Mouse (Mus musculus) fibroblast of lung, adult 2 months (primary cell): ENCODE measurements around the gene Polr1e.
"Not testable (repeated sequence)": the region's sequence is repeated elsewhere in the genome, so short reads cannot be mapped to it uniquely, and the experiment has no call there.

ENCODE experiments used
- DNase-seq: peaks from one replicate; pipeline ENCODE4 v3.0.0-alpha.2; 2011; ENCODE audit warnings: low read depth

The Polr1e gene

DNA sequence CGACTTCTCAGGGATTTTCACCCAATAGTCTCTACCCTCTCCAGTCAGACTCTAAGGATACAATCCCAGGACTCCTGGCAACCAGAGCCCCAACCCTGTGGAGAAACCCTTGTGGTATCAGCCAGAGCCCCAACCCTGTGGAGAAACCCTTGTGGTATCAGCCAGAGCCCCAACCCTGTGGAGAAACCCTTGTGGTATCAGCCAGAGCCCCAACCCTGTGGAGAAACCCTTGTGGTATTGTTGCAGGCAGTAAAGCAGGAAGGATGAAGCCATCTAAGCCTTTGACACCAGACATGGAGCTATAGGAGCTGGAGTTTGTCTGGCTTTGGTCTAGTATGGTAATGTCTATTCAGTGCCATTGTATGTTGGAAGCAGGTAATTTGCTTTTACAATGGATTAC is 45.5 kb downstream of the Polr1e start:
- DNase-seq, result not testable (repeated sequence)

DNA sequence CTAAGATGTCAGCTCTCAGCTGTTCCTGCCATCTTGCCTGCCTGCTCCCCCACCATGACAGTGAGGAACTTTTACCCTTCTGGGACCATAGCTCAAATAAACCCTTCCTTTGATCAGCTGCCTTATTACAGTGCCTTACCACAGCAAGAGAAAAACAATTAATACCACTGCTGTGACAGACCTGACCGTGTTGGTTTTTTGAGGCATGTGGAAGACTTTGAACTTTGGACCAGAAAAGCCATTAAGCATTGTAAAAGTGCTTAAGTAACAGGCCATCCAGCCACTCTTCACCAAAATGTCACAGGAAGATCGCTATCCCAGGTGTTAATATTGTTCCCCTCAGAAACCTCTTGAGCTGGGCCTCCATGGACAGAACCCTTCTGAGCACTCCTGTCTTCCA is 46.2 kb downstream of the Polr1e start:
- no peak for DNase-seq

DNA sequence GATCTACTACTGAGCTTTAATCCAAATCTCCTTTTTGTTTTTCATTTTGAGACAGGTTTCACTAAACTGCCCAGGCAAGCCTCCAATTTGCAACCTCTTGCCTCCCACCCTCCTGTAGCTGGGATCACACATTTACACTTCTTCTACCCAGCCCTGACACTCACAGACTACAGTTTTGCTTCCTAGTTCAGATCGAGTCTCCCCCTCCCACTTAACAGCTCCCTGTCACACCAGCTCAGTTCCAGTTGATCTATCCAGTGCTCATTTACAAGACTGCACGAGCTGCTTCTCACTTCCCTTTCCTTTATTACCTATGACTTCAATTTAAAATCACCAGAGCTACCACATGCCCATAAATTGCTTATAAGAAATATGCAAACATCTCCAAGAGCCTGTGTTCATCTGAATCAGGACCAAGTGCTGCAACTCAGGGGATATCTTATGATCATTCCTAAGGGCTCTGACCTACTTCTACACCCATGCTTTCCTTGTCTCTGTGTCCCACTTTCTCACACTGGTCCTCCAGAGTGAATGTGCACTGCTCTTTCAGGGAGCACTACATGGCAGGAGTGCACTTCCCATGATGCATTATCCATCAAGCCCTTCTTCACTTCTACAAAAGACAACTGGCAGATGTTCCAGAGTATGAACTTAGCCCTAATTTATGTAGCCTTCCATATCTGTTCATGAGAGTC is 47.8 kb downstream of the Polr1e start:
- no peak for DNase-seq

DNA sequence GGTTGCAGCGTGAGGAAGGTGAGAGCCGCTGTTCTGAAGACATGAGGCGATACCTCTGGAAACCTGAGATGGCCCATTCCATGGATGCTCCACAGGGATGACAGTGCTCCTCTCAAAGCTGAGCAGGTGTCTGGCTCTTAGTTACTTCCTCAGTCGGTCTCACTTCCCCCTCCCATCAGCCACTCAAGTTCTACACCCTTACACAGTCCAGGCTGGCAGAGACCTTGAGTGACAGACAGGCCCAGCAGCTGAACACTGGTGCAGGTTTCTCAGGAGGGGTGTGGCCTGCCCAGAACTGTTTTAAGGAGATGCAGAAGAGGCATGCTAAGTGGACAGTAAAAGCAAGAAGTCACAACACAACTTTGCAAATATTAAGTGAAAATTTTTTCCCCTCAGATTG is 49.4 kb downstream of the Polr1e start:
- DNase-seq, result no peak

DNA sequence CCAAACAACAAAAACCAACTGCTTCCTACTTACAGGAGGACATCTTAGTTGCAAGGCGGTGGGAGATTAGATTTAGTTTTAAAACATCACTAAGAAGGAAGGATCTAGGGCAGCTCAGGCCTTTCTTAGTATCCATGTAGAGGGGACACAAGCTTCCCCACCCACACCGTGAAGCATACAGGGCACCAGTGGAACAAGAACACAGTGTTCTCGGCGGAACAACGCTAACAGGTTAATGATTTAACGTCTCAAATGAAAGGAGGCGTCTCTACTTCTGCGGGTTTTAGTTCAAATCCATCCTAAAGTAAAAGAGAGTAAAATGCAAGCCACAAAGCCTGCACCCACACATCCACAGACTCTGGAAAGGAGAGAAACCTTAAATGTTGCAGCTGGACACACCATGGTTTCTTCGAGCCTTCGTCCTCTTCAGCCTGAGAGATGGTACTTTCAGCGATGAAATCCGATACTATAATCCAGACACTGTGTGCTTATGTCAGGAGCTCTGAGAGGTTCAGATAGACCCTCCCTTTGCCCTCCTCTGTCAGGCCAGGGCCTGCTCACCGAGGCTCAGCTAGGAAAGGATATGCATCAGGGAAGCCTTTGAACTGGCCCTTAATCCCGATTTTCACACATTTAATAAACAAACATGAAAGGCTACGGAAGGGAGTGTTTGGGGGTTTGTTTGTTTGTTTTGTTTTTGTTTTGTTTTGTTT is 54.0 kb downstream of the Polr1e start:
- no peak for DNase-seq

DNA sequence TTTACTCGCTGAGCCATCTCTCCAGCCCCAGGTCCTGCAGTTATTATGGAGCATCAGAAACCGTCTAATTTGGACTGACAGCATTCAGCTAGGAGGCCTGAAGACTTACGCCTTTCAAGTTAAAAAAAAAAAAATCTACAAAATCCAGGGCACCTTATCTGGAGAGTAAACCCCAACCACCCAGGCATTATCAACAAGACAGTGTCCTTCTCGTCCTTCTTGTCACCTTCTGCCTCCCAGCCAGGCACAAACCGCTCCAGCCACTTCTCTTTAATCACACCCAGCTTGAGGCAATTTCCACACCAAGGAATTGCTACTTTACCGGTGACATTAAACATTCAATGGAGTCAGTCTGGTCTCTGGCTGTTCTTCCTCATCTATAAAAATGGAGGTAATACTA is 55.2 kb downstream of the Polr1e start:
- DNase-seq, result no peak

DNA sequence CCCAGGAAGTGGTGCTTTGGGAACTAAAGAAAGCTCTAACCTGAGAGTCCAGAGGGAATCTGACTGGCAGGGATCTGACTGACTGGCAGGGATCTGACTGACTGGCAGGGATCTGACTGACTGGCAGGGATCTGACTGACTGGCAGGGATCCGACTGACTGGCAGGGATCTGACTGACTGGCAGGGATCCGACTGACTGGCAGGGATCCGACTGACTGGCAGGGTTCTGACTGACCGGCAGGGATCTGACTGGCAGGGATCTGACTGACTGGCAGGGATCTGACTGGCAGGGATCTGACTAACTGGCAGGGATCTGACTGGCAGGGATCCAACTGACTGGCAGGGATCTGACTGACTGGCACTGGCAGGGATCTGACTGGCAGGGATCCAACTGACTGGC is 62.7 kb downstream of the Polr1e start:
- not testable (repeated sequence) for DNase-seq

DNA sequence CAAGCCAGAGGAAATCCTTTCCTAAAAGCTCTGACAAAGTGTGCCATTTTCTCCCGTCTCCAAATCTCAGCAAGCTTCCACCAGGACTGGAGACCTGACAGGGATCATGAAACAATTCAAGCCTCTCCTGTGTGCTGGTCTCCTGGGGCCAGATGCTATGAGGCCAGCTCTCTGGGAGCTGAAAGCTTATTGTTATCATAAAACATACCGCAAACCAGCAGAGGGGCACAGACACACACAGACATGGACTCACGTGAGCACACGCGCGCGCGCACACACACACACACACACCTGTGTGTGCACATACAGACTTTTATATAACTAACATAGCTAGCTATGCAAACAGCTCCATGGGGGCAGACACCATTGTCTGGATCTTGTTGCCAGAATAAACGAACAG is 64.6 kb downstream of the Polr1e start:
- DNase-seq, result no peak

DNA sequence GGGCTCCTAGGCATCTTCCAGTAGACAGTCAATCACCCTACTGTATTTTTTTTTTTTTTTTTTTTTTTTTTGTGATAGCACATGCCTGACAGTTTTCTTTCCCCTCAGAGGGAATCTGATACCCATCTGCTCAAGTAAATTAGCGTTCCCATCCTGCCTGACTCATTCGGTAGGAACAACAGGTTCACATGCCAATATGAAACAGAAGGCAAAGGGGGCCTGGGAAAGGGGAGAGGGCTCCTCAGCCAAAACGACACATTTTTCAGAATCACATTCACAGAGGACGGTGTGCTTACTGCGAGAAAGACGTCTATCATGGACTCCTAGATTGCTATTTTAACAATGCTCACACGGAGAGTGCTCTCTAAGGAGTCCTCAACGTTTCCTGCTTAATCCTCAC is 65.1 kb downstream of the Polr1e start:
- peak; percentile 30 for DNase-seq

DNA sequence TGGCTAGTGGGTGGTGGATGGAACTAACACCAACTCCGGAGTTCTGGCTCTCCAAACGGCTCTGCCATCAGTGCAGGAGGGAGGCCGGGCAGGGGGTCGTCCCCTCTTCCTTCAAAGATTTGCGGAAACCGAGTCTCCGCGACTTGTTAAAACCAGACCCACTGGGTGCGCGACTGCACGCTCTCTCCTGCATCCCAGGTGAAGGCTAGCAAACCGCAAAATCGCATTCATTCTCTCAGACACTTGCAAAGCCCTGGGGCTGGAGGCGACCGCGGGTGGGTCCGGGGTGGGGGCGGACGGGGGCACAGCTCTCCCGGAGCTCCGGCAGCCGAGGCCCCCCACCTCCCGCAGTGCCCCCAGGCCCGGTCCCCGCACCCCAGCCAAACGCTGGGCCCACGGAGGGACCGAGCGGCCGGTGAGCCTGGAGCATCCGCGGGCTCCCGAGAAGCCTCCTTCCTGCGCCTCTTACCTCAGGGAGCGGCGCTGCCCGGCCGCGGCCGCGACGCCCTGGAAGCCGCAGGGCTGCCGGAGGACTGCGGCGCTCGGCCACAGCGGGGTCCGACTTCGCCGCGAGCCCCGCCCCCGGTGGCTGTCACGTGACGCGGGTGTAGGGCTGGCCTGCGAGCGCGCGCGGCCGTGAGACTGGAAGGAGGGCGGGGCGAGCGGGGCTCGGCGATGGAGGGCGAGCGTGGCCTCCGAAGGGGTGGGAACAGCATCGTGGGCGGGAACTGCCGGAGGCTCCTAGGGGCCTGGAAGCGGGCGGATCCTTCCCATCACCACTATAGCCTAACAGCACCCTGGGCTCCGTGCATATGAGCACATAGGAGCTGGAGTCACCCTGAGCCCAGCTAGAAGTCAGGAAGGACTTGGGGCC is 65.9 kb downstream of the Polr1e start, which contains the start of gene Fbxo10:
Gene Fbxo10, minus strand, starts transcription at position 584 of the 874 bp plus-strand sequence.
- DNase-seq, result peak; percentile 65

DNA sequence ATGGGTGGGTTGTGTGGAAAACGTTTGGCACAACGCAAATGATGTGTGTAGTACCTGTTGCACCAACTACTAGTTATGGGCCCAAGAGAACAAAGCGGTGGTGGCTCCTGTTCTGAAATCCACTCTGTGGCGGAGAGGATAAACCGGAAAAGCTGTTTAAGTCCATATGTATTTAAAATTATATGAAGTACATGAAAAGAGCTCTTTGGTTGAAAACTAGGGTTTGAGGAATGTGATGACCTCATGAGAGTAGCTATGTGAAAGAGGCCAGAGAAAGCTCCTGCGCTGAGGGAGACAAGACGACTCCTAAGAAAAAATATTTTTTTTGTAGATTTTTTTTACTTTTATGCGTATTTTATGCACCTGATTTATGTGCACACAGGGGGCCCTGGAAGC is 66.5 kb downstream of the Polr1e start:
- DNase-seq, result no peak
